Mouse (Mus musculus): Measurements from ENCODE around the gene Grik5. TPM values are rescaled to one million over a fixed set of nuclear protein-coding genes. Genes with fewer than 3 reads are reported as not detected.
"Not testable (repeated sequence)": the region's sequence is repeated elsewhere in the genome, so short reads cannot be mapped to it uniquely, and the experiment has no call there.

Gene Grik5
- total and polyA plus RNA-seq, 2 experiments from 2014 or later: 15.8 to 106 TPM

DNA sequence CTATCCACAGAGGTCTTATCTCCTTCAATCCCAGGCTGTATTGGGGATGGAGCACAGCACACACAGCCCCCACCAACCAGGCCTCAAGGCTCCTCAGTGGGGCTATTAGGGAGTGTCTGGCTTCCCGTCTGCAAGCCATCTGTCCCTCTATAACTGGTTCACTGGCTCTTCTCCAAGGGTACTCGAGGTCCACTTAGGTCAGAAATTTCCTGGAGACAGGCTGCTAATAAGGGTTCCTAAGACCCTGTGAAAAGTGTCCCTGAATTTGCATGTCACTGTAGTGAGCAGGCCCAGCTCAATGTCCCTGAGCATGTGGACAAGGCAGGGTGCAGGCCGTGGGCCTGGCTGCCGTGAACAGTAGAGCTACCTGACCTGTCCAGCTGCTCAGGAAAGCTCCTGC lies 15.2 kb downstream of the Grik5 start:
- WGBS: 66% methylated on average over 4 of the region's 4 CpGs
- TF ChIP-seq CTCF (IDR thresholded peaks at IDR 0.05; ENCODE audit: low read depth): no peak
- Histone ChIP-seq H3K36me3 (ENCODE audit: insufficient read depth) (peaks cover 89% of the 10 kb centered on the region), H3K9ac (no peak overlapping the region), H3K4me2 (ENCODE audit: low read depth) (no peak overlapping the region), H3K9me3 (ENCODE audit: low read length) (no peaks in the 10 kb centered on the region), H3K27me3 (ENCODE audit: insufficient read depth, low read length) (no peaks in the 10 kb centered on the region), H3K27ac (ENCODE audit: low read depth, low read length) (no peak overlapping the region), H3K4me1 (ENCODE audit: insufficient read depth) (no peaks in the 10 kb centered on the region), H3K4me3 (ENCODE audit: low read depth, low read length) (no peak overlapping the region)
- DNase-seq: no peak
- no peak for ATAC-seq

DNA sequence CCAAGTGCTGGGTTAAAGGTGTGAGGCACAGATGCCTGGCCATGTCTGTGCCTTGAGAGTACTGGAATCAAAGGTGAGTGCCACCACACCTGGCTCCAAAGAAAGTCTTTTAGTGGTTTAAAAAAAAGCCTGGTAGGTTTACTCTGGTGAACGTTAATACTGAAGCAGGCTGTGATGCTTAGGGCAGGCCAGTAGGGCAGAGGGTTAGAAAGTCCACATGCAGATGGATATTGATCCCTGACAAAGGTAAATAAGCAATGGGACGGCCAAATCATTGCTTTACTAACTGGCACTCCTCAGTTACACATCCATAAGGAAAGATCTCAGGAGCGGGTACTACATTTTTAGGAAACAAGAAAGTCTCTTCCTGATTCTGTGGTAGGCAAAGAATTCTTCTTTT lies 19.6 kb downstream of the Grik5 start:
- ATAC-seq: no peak
- WGBS: 90% methylated on average over 3 of the region's 3 CpGs
- Histone ChIP-seq H3K27ac (ENCODE audit: low read depth, low read length) (no peak overlapping the region), H3K36me3 (ENCODE audit: insufficient read depth) (peaks cover 75% of the 10 kb centered on the region), H3K4me3 (ENCODE audit: low read depth, low read length) (no peak overlapping the region), H3K9me3 (ENCODE audit: low read length) (no peaks in the 10 kb centered on the region), H3K27me3 (ENCODE audit: insufficient read depth, low read length) (no peaks in the 10 kb centered on the region), H3K4me2 (ENCODE audit: low read depth) (no peak overlapping the region), H3K9ac (no peak overlapping the region), H3K4me1 (ENCODE audit: insufficient read depth) (no peaks in the 10 kb centered on the region)
- no peak for TF ChIP-seq CTCF (IDR thresholded peaks at IDR 0.05; ENCODE audit: low read depth)
- no peak for DNase-seq

DNA sequence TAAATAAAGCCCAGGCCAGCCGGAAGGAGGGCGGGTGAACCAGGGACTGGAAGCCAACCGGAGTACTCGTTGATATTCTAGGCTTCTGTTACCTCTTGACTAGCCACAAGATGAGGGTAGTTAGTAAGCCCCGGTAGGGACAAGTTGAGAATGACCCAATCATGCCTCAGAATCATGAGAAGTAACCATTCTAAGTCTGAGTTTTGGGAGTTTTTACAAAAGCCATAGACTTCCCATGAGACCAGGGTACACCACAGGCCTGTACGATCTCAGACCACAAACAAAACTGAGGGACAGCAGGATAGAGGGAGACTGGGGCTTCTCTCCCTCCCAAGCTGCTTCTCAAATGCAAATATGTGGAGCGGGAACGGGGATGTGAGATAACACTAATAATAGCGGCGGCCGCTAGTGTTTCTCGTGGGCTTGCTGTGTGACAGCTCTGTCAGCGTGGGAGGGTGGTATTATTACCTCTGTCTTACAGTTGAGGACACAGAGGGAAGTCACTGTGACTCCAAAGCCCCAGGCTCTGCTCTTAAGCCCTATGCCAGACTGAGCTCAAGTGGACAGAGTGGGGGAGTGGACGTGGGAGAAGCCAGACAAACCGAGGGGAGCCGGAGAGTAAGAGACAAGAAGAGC lies 22.7 kb downstream of the Grik5 start:
- H3K27me3 ChIP-seq (ENCODE audit: insufficient read depth, low read length): no peaks in the 10 kb centered on the region
- DNase-seq (no peak), ATAC-seq (no peak)
- H3K9ac ChIP-seq: no peak overlapping the region
- WGBS: 83% methylated on average over 16 of the region's 16 CpGs
- peaks cover 71% of the 10 kb centered on the region for H3K36me3 ChIP-seq (ENCODE audit: insufficient read depth)
- H3K9me3 ChIP-seq (ENCODE audit: low read length): no peaks in the 10 kb centered on the region
- H3K4me2 ChIP-seq (ENCODE audit: low read depth): no peak overlapping the region
- no peak for TF ChIP-seq CTCF (IDR thresholded peaks at IDR 0.05; ENCODE audit: low read depth)
- no peaks in the 10 kb centered on the region for H3K4me1 ChIP-seq (ENCODE audit: insufficient read depth)
- peak overlapping the region; percentile 35; the same call in 1 of the 2 replicates for H3K27ac ChIP-seq (ENCODE audit: low read depth, low read length)
- H3K4me3 ChIP-seq (ENCODE audit: low read depth, low read length): no peak overlapping the region

DNA sequence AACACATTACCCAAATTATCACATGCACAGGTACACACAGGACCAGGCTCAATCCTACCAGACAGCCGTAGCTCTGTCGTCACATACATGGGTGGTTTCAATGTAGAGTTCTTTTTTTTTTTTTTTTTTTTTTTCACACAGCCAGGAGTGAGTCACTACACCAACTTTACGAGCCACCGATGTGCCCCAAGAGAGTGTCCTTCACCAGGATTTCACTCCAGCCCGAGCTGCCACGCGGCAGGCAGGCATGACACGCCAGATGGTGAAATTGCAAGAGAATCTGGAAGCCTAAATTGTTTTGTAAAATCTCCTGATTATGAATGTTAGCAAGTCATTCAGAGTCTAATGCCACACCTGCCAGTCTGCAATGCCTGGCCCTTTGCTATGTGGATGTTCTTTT lies 24.8 kb downstream of the Grik5 start:
- no peak for TF ChIP-seq CTCF (IDR thresholded peaks at IDR 0.05; ENCODE audit: low read depth)
- Histone ChIP-seq H3K27me3 (ENCODE audit: insufficient read depth, low read length) (no peaks in the 10 kb centered on the region), H3K4me3 (ENCODE audit: low read depth, low read length) (no peak overlapping the region), H3K9ac (no peak overlapping the region), H3K27ac (ENCODE audit: low read depth, low read length) (no peak overlapping the region), H3K4me1 (ENCODE audit: insufficient read depth) (no peaks in the 10 kb centered on the region), H3K9me3 (ENCODE audit: low read length) (no peaks in the 10 kb centered on the region), H3K36me3 (ENCODE audit: insufficient read depth) (peaks cover 73% of the 10 kb centered on the region), H3K4me2 (ENCODE audit: low read depth) (no peak overlapping the region)
- 53% methylated on average over 8 of the region's 8 CpGs for WGBS
- ATAC-seq (peak; percentile 51; the same call in 1 of the 2 replicates), DNase-seq (peak; percentile 31)

DNA sequence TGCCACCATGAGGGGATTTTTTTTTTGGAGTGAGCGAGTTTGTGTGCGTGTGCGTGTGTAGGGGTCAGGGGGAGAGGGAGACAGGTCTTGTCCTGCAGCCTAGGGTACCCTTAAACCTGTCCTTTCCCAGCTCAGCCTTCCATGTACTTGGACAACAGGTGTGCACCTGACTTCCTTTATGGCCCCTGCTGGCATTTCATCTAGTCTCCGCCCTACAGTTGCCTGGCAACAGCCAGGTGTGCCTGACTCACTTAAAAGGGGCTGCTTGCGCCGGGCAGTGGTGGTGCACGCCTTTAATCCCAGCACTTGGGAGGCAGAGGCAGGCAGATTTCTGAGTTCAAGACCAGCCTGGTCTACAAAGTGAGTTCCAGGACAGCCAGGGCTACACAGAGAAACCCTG lies 27.5 kb downstream of the Grik5 start:
- H3K9ac ChIP-seq; DNase-seq; H3K27me3 ChIP-seq (ENCODE audit: insufficient read depth, low read length); H3K4me3 ChIP-seq (ENCODE audit: low read depth, low read length); ATAC-seq; H3K4me1 ChIP-seq (ENCODE audit: insufficient read depth); H3K9me3 ChIP-seq (ENCODE audit: low read length); H3K27ac ChIP-seq (ENCODE audit: low read depth, low read length); H3K4me2 ChIP-seq (ENCODE audit: low read depth): not testable (repeated sequence)
- peaks cover 89% of the 10 kb centered on the region for H3K36me3 ChIP-seq (ENCODE audit: insufficient read depth)
- 96% methylated on average over 7 of the region's 7 CpGs for WGBS

DNA sequence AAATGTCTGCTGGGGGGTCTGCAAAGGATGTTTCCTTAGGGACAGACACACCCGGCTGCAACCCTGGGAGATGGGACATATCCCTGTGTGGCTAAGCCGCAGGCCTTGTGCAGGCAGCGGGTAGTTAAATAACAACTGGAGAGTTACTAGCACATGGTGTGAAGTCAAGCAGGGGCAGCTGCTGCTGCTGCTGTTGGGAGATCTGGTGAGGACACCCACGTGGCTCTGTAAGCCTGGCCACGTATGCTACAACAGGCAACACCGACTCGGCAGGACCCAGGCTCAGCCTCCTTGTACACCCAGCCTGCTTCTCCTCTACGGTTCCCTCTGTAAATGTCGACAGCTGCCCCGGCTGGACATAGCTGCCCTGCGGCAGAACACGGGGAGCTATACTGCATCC lies 30.2 kb downstream of the Grik5 start:
- Histone ChIP-seq H3K36me3 (ENCODE audit: insufficient read depth) (peaks cover 86% of the 10 kb centered on the region), H3K27me3 (ENCODE audit: insufficient read depth, low read length) (no peaks in the 10 kb centered on the region), H3K9ac (no peak overlapping the region), H3K4me3 (ENCODE audit: low read depth, low read length) (no peak overlapping the region), H3K4me2 (ENCODE audit: low read depth) (no peak overlapping the region), H3K27ac (ENCODE audit: low read depth, low read length) (no peak overlapping the region), H3K9me3 (ENCODE audit: low read length) (no peaks in the 10 kb centered on the region), H3K4me1 (ENCODE audit: insufficient read depth) (no peaks in the 10 kb centered on the region)
- ATAC-seq: no peak
- TF ChIP-seq CTCF (IDR thresholded peaks at IDR 0.05; ENCODE audit: low read depth): no peak
- no peak for DNase-seq
- 95% methylated on average over 12 of the region's 12 CpGs for WGBS

DNA sequence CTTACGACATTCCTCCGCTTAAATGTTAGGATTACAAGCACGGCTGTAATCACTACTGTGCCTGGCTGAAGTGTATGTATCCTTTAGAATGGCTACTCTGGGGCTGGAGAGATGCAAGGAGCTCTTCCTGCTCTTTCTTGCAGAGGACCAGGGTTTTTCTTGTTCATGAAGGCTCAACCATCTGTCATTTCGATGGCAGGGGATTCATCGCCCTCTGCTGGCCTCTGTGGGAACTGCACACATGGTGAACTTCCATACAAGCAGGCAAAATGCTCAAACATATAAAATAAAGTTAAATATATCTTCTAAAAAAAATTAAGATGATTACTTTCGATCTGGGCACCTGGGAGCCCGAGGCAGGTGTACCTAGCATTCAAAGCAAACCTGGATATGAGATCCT lies 36.2 kb downstream of the Grik5 start:
- TF ChIP-seq CTCF (IDR thresholded peaks at IDR 0.05; ENCODE audit: low read depth): peak; percentile 93
- H3K27ac ChIP-seq (ENCODE audit: low read depth, low read length): peak overlapping the region; percentile 66; the same call in 1 of the 2 replicates
- no peak overlapping the region for H3K4me2 ChIP-seq (ENCODE audit: low read depth)
- ATAC-seq (peak; percentile 42; the same call in 1 of the 2 replicates), DNase-seq (peak; percentile 92)
- no peaks in the 10 kb centered on the region for H3K4me1 ChIP-seq (ENCODE audit: insufficient read depth)
- 54% methylated on average over 7 of the region's 7 CpGs for WGBS
- no peaks in the 10 kb centered on the region for H3K9me3 ChIP-seq (ENCODE audit: low read length)
- no peaks in the 10 kb centered on the region for H3K27me3 ChIP-seq (ENCODE audit: insufficient read depth, low read length)
- no peak overlapping the region for H3K9ac ChIP-seq
- no peak overlapping the region for H3K4me3 ChIP-seq (ENCODE audit: low read depth, low read length)
- H3K36me3 ChIP-seq (ENCODE audit: insufficient read depth): peaks cover 67% of the 10 kb centered on the region

All from forebrain, postnatal 0 days (tissue).